Mouse (Mus musculus) left cerebral cortex, postnatal 36 days (tissue): Measurements from ENCODE around the gene Nav2. TPM values are rescaled to one million over a fixed set of nuclear protein-coding genes. Genes with fewer than 3 reads are reported as not detected.

ENCODE experiments used
- DNase-seq, 2 experiments: peaks; one replicate each; pipeline ENCODE4 v3.0.0; 2021 to 2022; ENCODE audit warnings: low spot score in 2 of 2, mixed read lengths in 1 of 2
- intact Hi-C: fragments of 180-260 bp; cut with DNase I; formaldehyde crosslinking; loops from one replicate; pipeline ENCODE4 v1.15.1; 2025
- total RNA-seq, 2 experiments: library from RNA; stranded (reverse); gene quantifications; 2 replicates each; pipeline ENCODE4 v1.2.3; 2021

Nav2 gene
- total RNA-seq, 2 experiments from 2014 or later = 62.0 to 120 TPM

GRCm38 (mm10) chr7:49558240-49558640 is 649.7 kb downstream of the Nav2 start:
- DNase-seq = no peak
- intact Hi-C loops = no loop called here

- intact Hi-C loops = no loop called here
- no peak for DNase-seq
These were observed 650.4 kb downstream of the Nav2 start for GRCm38 (mm10) chr7:49558895-49559294.

GRCm38 (mm10) chr7:49560012-49560411 is 651.5 kb downstream of the Nav2 start:
- intact Hi-C loops = no loop called here
- DNase-seq = no peak

- no peak for DNase-seq
- intact Hi-C loops = no loop called here
These were observed 653.9 kb downstream of the Nav2 start for GRCm38 (mm10) chr7:49562404-49562803.

- DNase-seq = no peak
- intact Hi-C loops = no loop called here
These were observed 654.3 kb downstream of the Nav2 start for GRCm38 (mm10) chr7:49562851-49563250.

- intact Hi-C loops = no loop called here
- DNase-seq = no peak
These were observed 656.6 kb downstream of the Nav2 start for GRCm38 (mm10) chr7:49565084-49565483.

- intact Hi-C loops = loop anchor here (2.0 kb wide), 1 partner anchor 71 kb away; no protein-coding TSS in a partner anchor
These were observed 657.3 kb downstream of the Nav2 start for GRCm38 (mm10) chr7:49565798-49566197.

GRCm38 (mm10) chr7:49567346-49568034 is 659.0 kb downstream of the Nav2 start:
- intact Hi-C loops = loop anchor here (2.0 kb wide), 1 partner anchor 73 kb away; no protein-coding TSS in a partner anchor
- no peak for DNase-seq

More at GRCm38 (mm10) chr7:49565798-49566197, 657.3 kb downstream of the Nav2 start:
- peak in 1 of 2 experiments; percentile 48 for DNase-seq

GRCm38 (mm10) chr7:49569646-49570045 is 661.1 kb downstream of the Nav2 start:
- intact Hi-C loops = no loop called here
- DNase-seq = peak; percentile 65 to 70

- intact Hi-C loops = no loop called here
- no peak for DNase-seq
These were observed 663.1 kb downstream of the Nav2 start for GRCm38 (mm10) chr7:49571606-49572005.

- intact Hi-C loops = no loop called here
- DNase-seq = no peak
These were observed 666.7 kb downstream of the Nav2 start for GRCm38 (mm10) chr7:49575226-49575625.

- intact Hi-C loops = no loop called here
- DNase-seq = no peak
These were observed 668.6 kb downstream of the Nav2 start for GRCm38 (mm10) chr7:49577096-49577495.

- intact Hi-C loops = no loop called here
- DNase-seq = no peak
These were observed 673.4 kb downstream of the Nav2 start for GRCm38 (mm10) chr7:49581951-49582350.

GRCm38 (mm10) chr7:49582551-49582950 is 674.0 kb downstream of the Nav2 start:
- intact Hi-C loops = no loop called here
- no peak for DNase-seq

GRCm38 (mm10) chr7:49583176-49583575 is 674.7 kb downstream of the Nav2 start:
- no peak for DNase-seq
- intact Hi-C loops = no loop called here

- no peak for DNase-seq
- intact Hi-C loops = no loop called here
These were observed 678.1 kb downstream of the Nav2 start for GRCm38 (mm10) chr7:49586530-49587120.

- intact Hi-C loops = no loop called here
- no peak for DNase-seq
These were observed 681.1 kb downstream of the Nav2 start for GRCm38 (mm10) chr7:49589635-49590034.

- DNase-seq = no peak
- intact Hi-C loops = no loop called here
These were observed 689.3 kb downstream of the Nav2 start for GRCm38 (mm10) chr7:49597776-49598175.

GRCm38 (mm10) chr7:49598225-49598624 is 689.7 kb downstream of the Nav2 start:
- no peak for DNase-seq
- intact Hi-C loops = no loop called here

GRCm38 (mm10) chr7:49599950-49600349 is 691.4 kb downstream of the Nav2 start:
- no peak for DNase-seq
- intact Hi-C loops = no loop called here
